Mouse (Mus musculus) C2C12 (cell line): ENCODE measurements around the gene Crnkl1.

Source experiments
- CTCF ChIP-seq: IDR thresholded peaks from one replicate; pipeline ENCODE4 v1.5.1; 2011; ENCODE audit not compliant: control insufficient read depth, insufficient read depth, insufficient read length
- MAX ChIP-seq: IDR thresholded peaks from one replicate; pipeline ENCODE4 v1.6.1; 2011; ENCODE audit warnings: mild to moderate bottlenecking, control low read depth
- MYOG ChIP-seq: IDR thresholded peaks from one replicate; pipeline ENCODE4 v1.6.1; 2011; ENCODE audit not compliant: control insufficient read depth, insufficient read length; ENCODE audit errors: extremely low read depth
- USF1 ChIP-seq: IDR thresholded peaks from one replicate; pipeline ENCODE4 v1.6.1; 2011; ENCODE audit warnings: low read depth, mild to moderate bottlenecking, control low read depth, moderate library complexity

DNA sequence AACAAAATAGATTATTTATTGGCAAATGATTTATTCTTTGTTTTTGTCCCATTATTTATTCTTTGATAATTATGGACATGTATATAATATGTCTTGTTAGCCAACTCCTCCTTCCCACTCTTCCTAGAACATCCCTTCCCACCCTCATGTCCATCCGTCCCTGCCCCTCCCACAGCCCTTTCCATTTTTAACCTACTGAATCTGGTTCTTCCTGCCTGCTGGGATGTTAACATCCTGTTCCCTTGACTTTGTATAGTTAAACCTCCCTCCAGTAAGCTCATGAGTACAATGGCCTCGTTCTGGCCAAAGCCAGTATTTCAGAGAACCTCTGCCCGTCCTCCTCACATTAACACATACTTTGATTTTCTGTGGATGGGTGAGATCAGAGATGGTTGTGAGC is 6.6 kb upstream of the Crnkl1 start:
- no peak for TF ChIP-seq USF1
- TF ChIP-seq CTCF = no peak
- TF ChIP-seq MAX = no peak
- TF ChIP-seq MYOG = no peak
